Mouse (Mus musculus) heart, postnatal 4 days (tissue): ENCODE results near the gene Sema6d. TPM values are rescaled to one million over a fixed set of nuclear protein-coding genes. Genes with fewer than 3 reads are reported as not detected.

Source experiments
- DNase-seq: peaks from one replicate; pipeline ENCODE4 v3.0.0; 2021
- total RNA-seq, 2 experiments: library from RNA; stranded (reverse); gene quantifications; 2 replicates each; pipeline ENCODE4 v1.2.3; 2021

Gene Sema6d
- total RNA-seq, 2 experiments from 2014 or later, result 42.9 to 46.6 TPM

DNA sequence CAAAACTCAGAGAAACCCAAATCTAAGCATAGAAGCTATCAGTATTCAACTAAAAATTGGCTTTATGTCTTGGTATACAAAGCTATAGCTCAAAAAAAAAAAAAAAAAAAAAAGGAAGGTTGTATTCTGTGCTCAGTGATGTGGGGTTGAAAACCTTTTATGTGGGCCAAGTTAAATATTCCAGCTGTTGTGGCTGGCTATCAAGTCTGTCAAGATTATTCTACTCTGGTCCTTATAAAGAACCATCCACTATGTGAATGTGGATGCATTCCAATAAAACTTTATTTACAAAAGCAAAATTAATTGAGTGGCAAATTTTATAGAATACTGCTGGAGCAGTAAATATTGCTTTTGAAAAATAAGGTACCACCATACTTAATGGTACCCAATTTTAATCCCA is 388.1 kb downstream of the Sema6d start:
- DNase-seq, result no peak

DNA sequence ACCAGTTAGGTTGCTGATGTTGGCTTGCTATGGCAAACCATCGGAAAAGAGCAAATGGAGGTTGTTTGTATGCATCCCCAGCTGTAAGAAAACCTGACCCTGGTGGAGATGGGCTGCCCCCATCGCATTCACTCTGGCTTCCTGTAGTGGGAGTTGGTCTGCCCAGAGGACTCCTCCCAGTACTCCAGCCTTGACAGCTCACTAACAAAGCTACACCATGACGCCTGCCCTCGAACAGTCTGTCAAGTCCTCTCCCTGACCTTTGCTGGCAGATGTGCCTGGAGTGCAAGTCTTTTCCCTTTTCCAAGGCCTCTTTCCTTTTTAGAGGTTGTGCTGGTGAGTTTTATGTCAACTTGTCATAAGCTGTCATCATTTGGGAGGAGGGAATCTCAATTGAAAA is 388.8 kb downstream of the Sema6d start:
- no peak for DNase-seq

DNA sequence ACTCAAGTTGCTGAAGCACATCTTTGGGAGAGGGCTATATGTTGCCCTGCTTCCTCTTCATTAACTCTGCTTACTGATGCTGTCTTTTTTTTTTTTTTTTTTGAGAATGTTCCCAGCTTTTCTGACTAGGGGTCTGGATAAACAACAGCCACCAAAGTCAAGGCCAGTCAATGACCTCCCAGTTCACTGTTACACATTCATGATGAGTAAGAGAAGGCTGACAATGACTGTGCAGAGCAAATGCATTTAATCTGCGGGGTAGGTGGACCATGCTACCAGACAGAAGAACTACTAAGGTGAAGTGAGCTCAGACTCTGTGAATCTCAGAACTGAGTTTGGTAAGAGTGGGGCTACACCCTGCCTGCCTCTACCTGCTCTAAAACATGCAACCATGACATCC is 396.0 kb downstream of the Sema6d start:
- no peak for DNase-seq

DNA sequence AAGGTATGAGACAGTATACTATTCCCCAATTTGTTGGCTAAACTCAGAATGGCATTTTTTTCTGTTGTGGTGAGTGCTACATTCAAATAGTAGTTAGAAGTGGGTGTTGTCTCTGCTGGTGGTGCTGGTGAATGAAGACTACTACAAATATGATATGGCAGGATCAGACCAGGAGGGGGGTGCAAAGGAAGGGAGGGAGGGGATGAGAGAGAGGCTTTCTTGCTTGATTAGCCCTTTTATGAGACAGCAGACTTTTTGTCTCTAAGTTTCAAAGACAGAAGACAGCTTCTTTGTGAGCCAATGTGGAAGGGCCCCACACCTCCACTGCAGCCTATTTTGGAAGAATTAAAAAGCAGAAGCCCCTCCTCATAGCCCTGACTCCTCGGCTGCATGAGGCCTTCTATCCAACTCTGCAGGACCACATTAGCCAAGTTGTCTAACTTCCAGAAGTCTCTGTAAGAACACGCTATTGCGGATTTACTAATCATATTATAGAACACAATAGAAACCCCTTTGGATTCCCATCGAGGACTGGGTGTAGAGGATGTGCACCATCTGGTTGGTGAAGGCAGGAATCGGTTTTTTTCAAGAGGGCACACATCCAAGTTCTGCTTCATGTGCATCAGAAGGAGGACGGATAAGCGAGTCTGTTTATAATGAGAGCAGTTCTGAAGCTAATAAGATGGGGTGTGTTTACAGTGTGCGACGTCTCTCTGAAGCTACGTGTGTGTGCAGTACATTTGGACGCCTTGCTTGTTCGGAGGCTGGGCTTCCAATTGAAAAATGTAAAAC is 400.4 kb downstream of the Sema6d start:
- no peak for DNase-seq

DNA sequence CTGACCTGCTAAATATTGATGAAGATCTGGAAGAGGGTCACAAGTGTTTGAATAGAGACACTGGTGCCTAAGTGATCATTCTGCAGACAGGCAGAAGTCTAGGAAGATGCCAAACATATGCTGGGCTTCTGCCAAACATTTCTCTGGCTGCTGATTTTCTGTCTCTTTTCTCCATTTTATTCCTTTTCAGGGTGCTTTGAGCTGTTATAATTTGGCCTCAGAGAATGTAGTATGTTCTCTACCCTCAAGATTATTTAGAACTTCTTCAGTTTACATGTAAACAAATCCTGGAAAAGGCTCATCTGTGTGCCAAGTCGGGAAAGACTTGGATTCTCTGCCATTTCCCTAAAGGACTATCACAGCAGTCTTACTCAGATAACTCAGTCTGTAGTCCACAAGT is 406.0 kb downstream of the Sema6d start:
- DNase-seq, result no peak

DNA sequence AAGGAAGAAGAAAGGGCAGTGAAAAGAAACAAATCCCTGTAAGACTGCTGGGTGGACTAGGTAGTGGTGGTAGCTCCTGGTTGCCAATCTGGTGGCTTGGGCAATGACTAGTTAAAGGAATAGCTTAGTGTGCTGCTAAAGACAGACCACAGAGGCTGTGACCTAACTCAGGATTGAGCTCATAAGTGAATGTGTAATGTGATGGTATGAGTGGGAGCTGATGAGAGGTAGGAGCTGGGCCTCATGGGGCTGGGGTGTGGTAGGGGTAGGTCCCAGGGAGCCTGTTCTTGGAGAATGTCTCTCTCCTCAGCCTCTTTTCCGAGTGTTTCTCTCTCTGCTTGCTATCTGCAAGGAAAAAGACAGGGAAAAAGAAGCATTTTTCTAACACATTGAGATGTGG is 409.9 kb downstream of the Sema6d start:
- no peak for DNase-seq

GRCm38 (mm10) chr2:124505784-124506489 is 416.2 kb downstream of the Sema6d start:
- DNase-seq, result no peak

GRCm38 (mm10) chr2:124507804-124508203 is 418.0 kb downstream of the Sema6d start:
- DNase-seq, result no peak

GRCm38 (mm10) chr2:124509479-124509878 is 419.7 kb downstream of the Sema6d start:
- no peak for DNase-seq

DNA sequence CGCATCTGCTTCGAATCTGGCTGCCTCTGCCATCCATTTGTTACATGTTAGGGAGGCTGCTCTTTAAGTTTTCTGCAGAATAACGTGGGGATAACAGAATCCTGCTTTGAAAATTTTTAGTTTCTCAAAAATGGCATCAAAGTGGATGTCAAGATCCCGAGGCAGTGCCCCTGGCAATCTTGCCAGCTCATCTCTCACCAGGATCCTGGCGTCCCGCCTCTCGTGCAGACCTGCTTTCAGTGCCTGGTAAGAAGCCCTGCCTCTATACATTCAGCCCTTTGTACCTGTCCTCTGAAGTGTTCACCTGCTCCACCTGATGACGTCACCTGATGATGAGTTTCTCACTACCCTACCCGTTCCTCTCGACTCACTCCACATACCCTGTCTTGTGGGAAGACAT is 422.1 kb downstream of the Sema6d start:
- DNase-seq, result no peak

- DNase-seq, result peak; percentile 74
Measured at GRCm38 (mm10) chr2:124522426-124522825, 432.7 kb downstream of the Sema6d start.

GRCm38 (mm10) chr2:124523667-124524066 is 433.9 kb downstream of the Sema6d start:
- DNase-seq, result no peak

GRCm38 (mm10) chr2:124524167-124524566 is 434.4 kb downstream of the Sema6d start:
- DNase-seq, result peak; percentile 48

- no peak for DNase-seq
Measured at GRCm38 (mm10) chr2:124527641-124528040, 437.9 kb downstream of the Sema6d start.

- no peak for DNase-seq
Measured at GRCm38 (mm10) chr2:124530441-124530840, 440.7 kb downstream of the Sema6d start.

DNA sequence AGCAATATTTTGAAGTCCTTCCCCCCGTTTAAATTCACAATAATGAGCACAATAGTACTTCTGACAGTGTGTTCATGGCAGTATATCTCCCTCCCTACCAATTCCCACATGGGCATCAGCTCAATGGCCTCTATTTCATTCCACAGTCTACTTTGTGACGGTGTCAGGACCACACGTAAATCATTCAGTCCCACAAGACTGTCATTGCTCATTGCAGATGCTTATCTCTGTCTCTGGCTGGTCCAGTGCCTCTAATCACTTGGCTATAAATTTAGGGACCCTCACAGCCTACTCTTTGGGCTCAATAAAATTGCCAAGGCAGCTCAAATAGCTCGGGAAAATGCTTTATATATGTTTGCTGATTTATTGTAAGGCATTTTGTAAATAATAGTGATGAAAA is 441.3 kb downstream of the Sema6d start:
- DNase-seq, result no peak

DNA sequence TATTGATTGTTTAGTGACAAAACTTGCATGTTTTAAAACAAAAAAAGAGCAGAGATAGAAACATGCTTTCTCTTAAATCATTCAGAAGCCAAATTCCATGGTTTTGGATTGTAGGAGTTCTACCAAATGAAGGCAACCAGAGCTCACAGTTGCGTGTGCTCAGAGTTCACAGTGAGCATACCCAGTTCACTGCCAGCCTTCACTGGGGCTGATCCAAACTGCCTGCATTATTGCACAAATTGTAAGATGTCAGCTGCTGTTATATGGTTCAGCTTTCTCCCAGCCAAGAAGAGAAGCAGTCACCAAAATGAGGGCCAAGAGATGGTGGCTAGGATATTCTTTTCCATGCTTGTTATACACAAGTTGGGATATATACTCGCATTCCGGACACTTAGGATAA is 443.1 kb downstream of the Sema6d start:
- DNase-seq, result no peak

- no peak for DNase-seq
Measured at GRCm38 (mm10) chr2:124533602-124534001, 443.8 kb downstream of the Sema6d start.

GRCm38 (mm10) chr2:124550315-124550714 is 460.5 kb downstream of the Sema6d start:
- DNase-seq, result no peak

DNA sequence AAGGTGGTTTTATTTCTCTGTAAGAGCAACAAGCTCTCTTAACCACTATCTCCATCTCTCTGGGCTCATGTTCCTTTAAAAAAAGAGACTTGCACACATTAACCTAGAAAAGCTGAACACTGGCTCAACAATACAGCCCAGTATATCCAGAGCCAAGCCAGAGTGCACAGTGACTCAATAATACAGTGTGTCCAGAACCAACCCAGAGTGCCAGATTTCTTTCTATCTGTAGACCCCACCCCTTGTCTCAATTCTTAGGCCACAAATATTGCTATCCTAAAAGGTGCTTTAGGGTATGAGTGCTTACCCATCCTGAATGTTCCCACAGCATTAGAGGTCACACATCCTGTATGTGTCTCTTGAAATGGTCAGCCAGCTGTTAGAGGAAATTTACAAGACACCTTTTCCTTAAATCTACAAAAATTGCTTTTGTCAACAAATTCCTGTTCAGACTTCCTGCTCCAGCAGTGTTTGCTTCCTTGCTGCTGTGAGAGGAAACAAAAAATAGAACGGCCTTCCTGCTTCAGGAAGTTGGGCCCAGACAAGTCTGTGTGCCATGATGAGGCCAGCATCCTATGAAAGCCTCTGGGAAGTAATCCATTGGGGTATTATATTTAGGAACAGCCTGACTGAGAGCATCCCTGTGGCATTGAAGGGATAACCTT is 465.1 kb downstream of the Sema6d start:
- DNase-seq, result peak; percentile 12

GRCm38 (mm10) chr2:124556861-124557499 is 467.2 kb downstream of the Sema6d start:
- no peak for DNase-seq

GRCm38 (mm10) chr2:124558021-124558420 is 468.3 kb downstream of the Sema6d start:
- no peak for DNase-seq

GRCm38 (mm10) chr2:124561668-124562067 is 471.9 kb downstream of the Sema6d start:
- no peak for DNase-seq
